Mouse (Mus musculus) liver, postnatal 0 days (tissue): ENCODE results near the gene Pdyn.

Source experiments
- CTCF ChIP-seq: sonication (generic); IDR thresholded peaks from 2 replicates; pipeline ENCODE4 v1.5.1; 2016; ENCODE audit warnings: antibody characterized with exemption, low read depth
- EP300 ChIP-seq: IDR thresholded peaks from 2 replicates; pipeline ENCODE4 v1.6.1; 2016; ENCODE audit warnings: antibody characterized with exemption, low read depth, mild to moderate bottlenecking

GRCm38 (mm10) chr2:129688036-129688625 is 11.5 kb downstream of the Pdyn start:
- no peak for TF ChIP-seq CTCF
- no peak for TF ChIP-seq EP300
